Mouse (Mus musculus) lung, embryonic 16.5 days (tissue): Measurements from ENCODE around the gene Add2. TPM values are rescaled to one million over a fixed set of nuclear protein-coding genes. Genes with fewer than 3 reads are reported as not detected.
A peak's percentile ranks its signal among the peaks of the same experiment; 100 is the strongest.

Experiments used
- ATAC-seq: fragments of 200-750 bp; cut with Nextera tagmentation; 2 replicates; pipeline ENCODE4 v1.8.0; 2017; ENCODE audit warnings: low read depth, mild to moderate bottlenecking, moderate library complexity
- H3K27ac ChIP-seq: fragments of 300-500 bp; sonication (generic); 2 replicates; pipeline ENCODE4 v1.5.1; 2014; ENCODE audit warnings: mild to moderate bottlenecking, control low read depth, low read length
- H3K27me3 ChIP-seq: fragments of 300-500 bp; sonication (generic); 2 replicates; pipeline ENCODE4 v1.6.1; 2014; ENCODE audit warnings: low read depth, low read length, mixed read lengths; ENCODE audit not compliant: control insufficient read depth, insufficient read depth
- H3K36me3 ChIP-seq: fragments of 300-500 bp; sonication (generic); 2 replicates; pipeline ENCODE4 v1.6.1; 2014; ENCODE audit warnings: low read length; ENCODE audit not compliant: control insufficient read depth, insufficient read depth
- H3K4me1 ChIP-seq: fragments of 300-500 bp; sonication (generic); replicated peaks from 2 replicates; pipeline ENCODE4 v1.6.1; 2014; ENCODE audit warnings: low read length, mixed read lengths; ENCODE audit not compliant: control insufficient read depth, insufficient read depth
- H3K4me2 ChIP-seq: fragments of 300-500 bp; sonication (generic); 2 replicates; pipeline ENCODE4 v1.6.1; 2014; ENCODE audit warnings: low read depth, low read length, control low read depth
- H3K4me3 ChIP-seq: fragments of 300-500 bp; sonication (generic); 2 replicates; pipeline ENCODE4 v1.5.1; 2014; ENCODE audit warnings: mild to moderate bottlenecking, low read length, control low read depth
- H3K9ac ChIP-seq: fragments of 300-500 bp; sonication (generic); 2 replicates; pipeline ENCODE4 v1.6.1; 2014; ENCODE audit warnings: low read length, control low read depth
- H3K9me3 ChIP-seq: fragments of 300-500 bp; sonication (generic); 2 replicates; pipeline ENCODE4 v1.6.1; 2016; ENCODE audit warnings: low read length; ENCODE audit not compliant: control insufficient read depth
- WGBS: fragments of 180-500 bp; shearing (Covaris S2); extraction: QIAGEN DNeasy Blood & Tissue Kit; methylation state at CpG from one replicate; pipeline ENCODE4 v1.1.7; 2014; 5-methylcytosine and 5-hydroxymethylcytosine counted together
- polyA plus RNA-seq: library from polyadenylated mRNA; unstranded; fragments of >200 nt; fragmentation: Nextera tagmentation; extraction: Ambion mirVana; gene quantifications from 2 replicates; pipeline ENCODE4 v1.2.1, GENCODE M21; 2015

Gene Add2
- polyA plus RNA-seq, 1 experiment from 2014 or later = 3.3 TPM

GRCm38 (mm10) chr6:86038901-86039300 lies 10.4 kb downstream of the Add2 start:
- no peaks in the 10 kb centered on the region for H3K9me3 ChIP-seq

GRCm38 (mm10) chr6:86040140-86040539 lies 11.7 kb downstream of the Add2 start:
- no peaks in the 10 kb centered on the region for H3K27me3 ChIP-seq
- no peaks in the 10 kb centered on the region for H3K9me3 ChIP-seq
- WGBS = 42% methylated on average over 1 of the region's 1 CpGs
- H3K9ac ChIP-seq = no peak overlapping the region
- H3K36me3 ChIP-seq = no peaks in the 10 kb centered on the region
- no peaks in the 10 kb centered on the region for H3K4me1 ChIP-seq
- no peak overlapping the region for H3K4me2 ChIP-seq
- no peak overlapping the region for H3K27ac ChIP-seq
- H3K4me3 ChIP-seq = no peak overlapping the region
- no peak; the same call in 1 of the 2 replicates for ATAC-seq

More at GRCm38 (mm10) chr6:86038901-86039300, 10.4 kb downstream of the Add2 start:
- H3K36me3 ChIP-seq = no peaks in the 10 kb centered on the region
- no peak overlapping the region for H3K4me2 ChIP-seq
- H3K27me3 ChIP-seq = no peaks in the 10 kb centered on the region
- no peaks in the 10 kb centered on the region for H3K4me1 ChIP-seq
- H3K27ac ChIP-seq = no peak overlapping the region
- H3K4me3 ChIP-seq = no peak overlapping the region
- no peak for ATAC-seq
- no peak overlapping the region for H3K9ac ChIP-seq
- 33% methylated on average over 2 of the region's 2 CpGs for WGBS

GRCm38 (mm10) chr6:86047510-86047909 lies 19.0 kb downstream of the Add2 start:
- WGBS = 92% methylated on average over 11 of the region's 11 CpGs

DNA sequence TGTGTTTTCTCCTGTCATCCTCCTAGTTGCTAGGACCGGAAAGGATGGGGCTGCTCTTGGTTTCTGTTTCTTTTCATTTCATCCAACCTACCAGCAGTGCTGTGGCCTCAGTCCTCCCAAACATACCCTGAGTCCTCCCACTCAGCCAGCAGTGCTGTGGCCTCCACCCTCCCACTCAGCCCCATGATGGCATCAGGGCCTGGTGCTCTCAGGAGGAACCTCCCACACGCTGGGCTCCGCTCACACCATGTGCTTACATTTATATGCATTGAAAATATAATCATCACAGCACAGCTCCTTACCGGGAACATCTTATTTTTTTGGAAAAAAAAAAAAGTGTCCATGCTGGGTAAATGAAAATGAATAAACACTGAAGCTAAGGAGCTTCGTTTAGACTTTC lies 20.0 kb downstream of the Add2 start:
- Histone ChIP-seq H3K9me3 (no peaks in the 10 kb centered on the region), H3K4me2 (no peak overlapping the region), H3K4me3 (no peak overlapping the region), H3K4me1 (no peaks in the 10 kb centered on the region; the same call in 1 of the 2 replicates), H3K36me3 (no peaks in the 10 kb centered on the region), H3K27ac (no peak overlapping the region), H3K27me3 (no peaks in the 10 kb centered on the region), H3K9ac (no peak overlapping the region)
- WGBS = 71% methylated on average over 5 of the region's 5 CpGs
- no peak for ATAC-seq

More at GRCm38 (mm10) chr6:86047510-86047909, 19.0 kb downstream of the Add2 start:
- Histone ChIP-seq H3K27me3 (no peaks in the 10 kb centered on the region), H3K4me3 (no peak overlapping the region), H3K9me3 (no peaks in the 10 kb centered on the region), H3K4me1 (no peaks in the 10 kb centered on the region; the same call in 1 of the 2 replicates), H3K4me2 (no peak overlapping the region), H3K9ac (no peak overlapping the region), H3K36me3 (no peaks in the 10 kb centered on the region), H3K27ac (no peak overlapping the region)
- ATAC-seq = no peak

DNA sequence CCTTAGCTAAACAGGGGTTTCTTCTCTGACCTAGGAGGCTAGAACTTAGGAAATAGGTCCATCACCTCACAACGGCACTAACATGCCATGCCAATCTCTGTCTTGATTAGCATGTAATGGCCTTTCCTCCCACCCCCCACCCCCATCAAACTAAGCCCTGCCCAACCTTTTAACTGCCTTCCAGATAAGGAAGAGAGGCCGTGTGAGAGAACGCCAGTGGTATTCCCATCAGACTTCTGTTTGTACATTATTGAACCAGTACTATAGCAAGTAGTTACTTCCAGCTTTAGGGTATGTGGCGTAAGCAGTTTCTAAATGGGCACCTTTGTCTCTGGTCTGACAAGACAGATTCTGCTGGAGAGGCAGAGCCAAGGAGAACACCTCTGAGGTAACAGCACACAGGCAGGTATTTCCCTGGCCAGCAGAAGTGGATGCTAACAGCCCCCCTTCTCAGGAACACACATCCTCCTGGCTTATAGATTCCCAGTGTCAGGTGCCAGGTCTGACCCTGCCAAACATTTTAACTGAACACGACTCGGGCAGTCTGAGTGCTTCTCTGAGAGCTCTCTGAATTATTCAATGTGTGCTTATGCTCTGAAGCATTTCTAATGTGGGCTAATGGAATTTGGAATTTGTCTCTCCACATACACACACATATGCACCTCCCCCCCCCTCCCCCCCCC lies 22.2 kb downstream of the Add2 start:
- Histone ChIP-seq H3K36me3 (no peaks in the 10 kb centered on the region), H3K4me3 (no peak overlapping the region), H3K9me3 (no peaks in the 10 kb centered on the region), H3K27ac (0 out of 2 replicates have a peak overlapping the region, but pooled peaks have one; percentile 29), H3K9ac (no peak overlapping the region), H3K4me1 (no peaks in the 10 kb centered on the region; the same call in 1 of the 2 replicates), H3K27me3 (no peaks in the 10 kb centered on the region), H3K4me2 (peak overlapping the region; percentile 16; the same call in 1 of the 2 replicates)
- WGBS = 40% methylated on average over 6 of the region's 6 CpGs
- peak; percentile 72 for ATAC-seq

GRCm38 (mm10) chr6:86052032-86052459 lies 23.6 kb downstream of the Add2 start:
- Histone ChIP-seq H3K36me3 (no peaks in the 10 kb centered on the region), H3K4me3 (no peak overlapping the region), H3K4me1 (no peaks in the 10 kb centered on the region; the same call in 1 of the 2 replicates), H3K4me2 (no peak overlapping the region), H3K9ac (no peak overlapping the region), H3K27ac (no peak overlapping the region), H3K9me3 (no peaks in the 10 kb centered on the region), H3K27me3 (no peaks in the 10 kb centered on the region)
- 0 out of 2 replicates have a peak, but pooled peaks have one; percentile 51 for ATAC-seq
- 20% methylated on average over 7 of the region's 7 CpGs for WGBS

- 34% methylated on average over 4 of the region's 4 CpGs for WGBS
Observed at GRCm38 (mm10) chr6:86052556-86052955, 24.1 kb downstream of the Add2 start.

DNA sequence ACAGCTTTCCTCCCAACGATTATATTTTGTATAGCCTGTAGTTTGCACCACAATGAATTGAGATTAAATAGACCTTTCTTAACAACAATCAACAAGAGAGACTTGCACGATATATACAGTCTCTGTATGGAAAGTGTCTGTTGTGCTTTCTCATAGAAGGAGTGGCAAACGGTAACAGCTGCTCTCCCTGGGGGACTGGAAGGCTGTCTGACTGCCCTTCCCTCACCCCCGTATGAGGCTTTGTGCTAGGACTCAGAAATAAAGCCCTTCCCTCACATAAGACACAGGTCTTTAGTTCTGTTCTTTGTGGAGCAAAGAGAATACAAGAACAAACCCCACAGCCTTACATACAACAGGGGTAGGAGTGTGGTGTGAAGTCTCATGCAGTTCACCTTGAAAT lies 24.6 kb downstream of the Add2 start:
- Histone ChIP-seq H3K36me3 (no peaks in the 10 kb centered on the region), H3K27me3 (no peaks in the 10 kb centered on the region), H3K9me3 (no peaks in the 10 kb centered on the region), H3K9ac (no peak overlapping the region), H3K27ac (no peak overlapping the region), H3K4me1 (no peaks in the 10 kb centered on the region; the same call in 1 of the 2 replicates), H3K4me2 (no peak overlapping the region), H3K4me3 (no peak overlapping the region)
- ATAC-seq = no peak
- 36% methylated on average over 4 of the region's 4 CpGs for WGBS

More at GRCm38 (mm10) chr6:86052556-86052955, 24.1 kb downstream of the Add2 start:
- ATAC-seq = no peak
- Histone ChIP-seq H3K4me3 (no peak overlapping the region), H3K27me3 (no peaks in the 10 kb centered on the region), H3K36me3 (no peaks in the 10 kb centered on the region), H3K9ac (no peak overlapping the region), H3K9me3 (no peaks in the 10 kb centered on the region), H3K4me2 (no peak overlapping the region), H3K27ac (no peak overlapping the region), H3K4me1 (no peaks in the 10 kb centered on the region; the same call in 1 of the 2 replicates)

- WGBS = 52% methylated on average over 5 of the region's 5 CpGs
- ATAC-seq = no peak
Observed at GRCm38 (mm10) chr6:86053594-86053993, 25.1 kb downstream of the Add2 start.

More at GRCm38 (mm10) chr6:86053594-86053993, 25.1 kb downstream of the Add2 start:
- Histone ChIP-seq H3K9ac (no peak overlapping the region), H3K4me3 (no peak overlapping the region), H3K4me2 (no peak overlapping the region), H3K27me3 (no peaks in the 10 kb centered on the region), H3K9me3 (no peaks in the 10 kb centered on the region), H3K27ac (no peak overlapping the region), H3K36me3 (no peaks in the 10 kb centered on the region), H3K4me1 (no peaks in the 10 kb centered on the region; the same call in 1 of the 2 replicates)
